Mouse (Mus musculus): Measurements from ENCODE around the gene Hexb. TPM values are rescaled to one million over a fixed set of nuclear protein-coding genes. Genes with fewer than 3 reads are reported as not detected.
"Not testable (repeated sequence)": the region's sequence is repeated elsewhere in the genome, so short reads cannot be mapped to it uniquely, and the experiment has no call there.

Gene Hexb
- total and polyA plus RNA-seq, 3 experiments = 30.6 to 235 (median 38.4) TPM

DNA sequence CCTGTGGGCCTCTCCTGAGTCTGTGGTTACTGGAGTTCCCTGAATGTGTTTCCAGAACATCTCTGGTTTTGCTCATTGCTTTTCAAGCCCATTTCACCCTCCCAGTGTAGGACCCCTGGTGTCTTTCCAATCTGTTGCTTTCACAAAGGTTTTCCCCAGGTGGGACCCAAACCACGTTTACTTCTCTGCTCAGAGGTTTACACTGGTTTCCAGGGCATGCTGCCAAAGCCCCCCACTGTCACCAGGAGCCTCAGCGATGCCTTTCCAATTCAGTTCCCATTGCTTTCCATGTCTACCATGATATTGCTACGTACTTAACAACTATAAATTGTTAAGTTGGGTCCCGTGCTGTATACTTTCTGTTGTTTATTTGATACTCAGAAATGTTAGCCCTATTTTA, 15.3 kb downstream of the Hexb start:
- no peak for DNase-seq

DNA sequence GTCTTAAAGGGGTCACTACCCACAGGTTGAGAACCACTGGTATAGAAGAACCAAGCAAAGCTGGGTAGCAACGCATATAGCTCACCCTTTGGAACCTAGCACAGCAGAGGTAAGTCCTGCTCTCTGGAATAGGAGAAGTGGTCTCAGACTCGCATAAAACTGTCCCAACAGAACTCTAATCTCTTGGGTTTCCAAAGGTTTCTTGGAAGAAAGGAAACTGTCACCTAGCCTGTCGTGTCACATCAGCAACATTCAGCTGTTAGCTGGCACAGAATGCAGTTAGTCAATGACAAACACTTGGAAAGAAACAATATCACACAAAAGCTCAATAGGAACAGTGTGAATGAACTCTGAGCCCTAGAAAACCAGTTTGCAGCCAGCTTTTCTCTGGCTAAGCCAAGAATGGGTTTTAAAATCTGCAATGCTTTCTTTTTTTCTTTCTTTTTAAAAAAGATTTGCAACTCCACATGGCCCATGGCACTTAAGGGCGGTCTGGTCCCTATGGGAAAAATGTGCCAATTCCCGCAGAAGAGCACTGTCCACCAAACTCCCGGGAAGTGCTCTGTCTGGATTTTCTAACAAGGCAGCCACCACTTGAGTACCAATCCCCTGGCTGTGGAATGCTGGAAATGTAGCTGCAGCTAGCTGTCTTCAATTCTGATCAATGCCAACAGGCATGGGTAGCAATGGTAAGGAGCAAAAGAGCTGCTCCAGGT, 17.9 kb downstream of the Hexb start:
- DNase-seq = no peak

DNA sequence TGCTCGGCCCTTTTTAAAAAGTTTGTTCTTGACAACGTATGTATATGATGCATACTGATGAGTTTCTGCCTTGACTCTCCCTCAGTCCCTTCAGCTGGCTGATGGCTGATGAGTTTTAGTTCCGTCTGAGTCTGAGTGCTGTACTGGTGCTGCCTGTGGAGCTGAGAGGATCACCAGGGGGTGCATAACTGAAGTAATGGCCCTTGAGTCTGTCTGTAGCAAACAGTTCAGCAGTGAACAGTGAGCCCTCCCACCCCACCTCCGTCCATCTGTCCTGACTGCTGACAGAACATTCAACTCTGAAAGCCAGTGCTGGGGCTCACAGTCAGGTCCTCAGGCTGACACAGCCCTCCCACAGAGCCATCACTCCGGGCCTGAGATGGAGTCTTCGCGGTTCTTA, 19.2 kb downstream of the Hexb start:
- DNase-seq = no peak

DNA sequence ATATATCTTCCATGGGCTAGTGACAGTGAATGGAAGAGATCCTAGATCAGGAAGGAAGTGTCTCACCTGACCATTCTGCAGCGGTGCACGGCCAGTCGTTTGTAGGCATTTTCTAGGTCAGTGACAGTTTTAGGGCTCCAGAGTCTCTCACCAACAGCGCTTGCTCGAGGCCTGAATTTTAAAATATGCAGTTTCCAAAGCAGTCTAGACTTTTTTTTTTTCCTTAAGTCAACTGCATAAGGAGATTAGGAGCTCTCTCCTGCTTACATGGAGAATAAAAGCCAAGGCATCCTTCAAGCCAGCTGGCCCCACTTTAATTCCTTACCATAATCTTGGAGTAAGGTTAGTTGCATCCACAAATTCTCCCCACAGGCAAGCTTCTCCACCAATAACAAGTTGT, 21.4 kb downstream of the Hexb start:
- DNase-seq = no peak

DNA sequence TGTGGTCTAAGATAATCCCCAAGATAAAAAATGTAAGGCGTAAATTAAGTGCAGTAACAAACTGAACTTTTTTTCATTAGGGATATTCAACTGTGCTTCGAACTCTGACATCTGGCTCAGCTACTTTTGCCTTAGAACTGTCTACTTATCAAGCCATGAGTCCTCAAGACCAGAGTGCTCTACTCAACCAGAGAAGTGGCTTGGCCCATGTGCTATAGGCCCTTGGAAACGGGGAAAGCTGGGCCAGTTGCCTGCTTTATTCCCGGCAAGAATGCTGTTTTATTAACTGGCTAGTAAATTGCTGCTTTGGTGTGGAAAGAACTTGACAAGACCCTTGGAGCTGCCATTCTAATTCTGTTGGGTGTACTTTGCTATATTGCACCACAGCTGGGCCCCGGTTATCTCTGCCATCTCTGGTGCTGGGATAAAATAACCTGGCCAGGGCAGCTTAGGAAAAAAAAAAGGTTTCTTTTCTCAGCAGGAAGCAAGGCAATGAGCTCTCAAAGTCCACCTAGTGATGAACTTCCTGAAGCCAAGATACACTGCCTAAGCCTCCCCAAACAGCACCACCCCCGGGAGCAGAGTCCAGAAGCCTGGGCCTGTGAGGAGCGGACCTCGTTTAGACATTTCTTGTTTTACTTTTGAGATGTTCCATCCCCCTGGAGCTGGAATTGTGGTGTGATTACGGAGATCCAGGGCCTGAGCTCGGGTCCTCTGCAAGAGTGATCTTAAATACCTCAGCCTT, 22.5 kb downstream of the Hexb start:
- DNase-seq = no peak

DNA sequence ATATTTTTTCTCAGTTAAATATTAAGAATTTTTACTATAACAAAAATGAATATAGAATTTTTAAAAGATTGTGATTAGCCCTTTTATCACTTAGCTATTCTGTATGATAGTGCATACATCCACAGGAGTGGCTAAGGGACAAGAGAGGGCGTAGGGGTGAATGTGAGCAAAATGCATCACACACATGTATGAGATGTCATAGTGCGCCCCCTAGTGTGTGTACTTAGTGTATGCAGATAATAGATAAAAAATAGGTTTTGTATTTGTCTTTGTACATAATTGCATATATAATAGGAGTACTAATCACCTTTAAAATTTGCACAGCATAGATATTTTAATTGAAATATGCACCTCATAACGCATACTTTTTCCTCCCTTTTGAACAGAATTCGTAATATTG, 52.3 kb downstream of the Hexb start:
- DNase-seq = peak; percentile 8

DNA sequence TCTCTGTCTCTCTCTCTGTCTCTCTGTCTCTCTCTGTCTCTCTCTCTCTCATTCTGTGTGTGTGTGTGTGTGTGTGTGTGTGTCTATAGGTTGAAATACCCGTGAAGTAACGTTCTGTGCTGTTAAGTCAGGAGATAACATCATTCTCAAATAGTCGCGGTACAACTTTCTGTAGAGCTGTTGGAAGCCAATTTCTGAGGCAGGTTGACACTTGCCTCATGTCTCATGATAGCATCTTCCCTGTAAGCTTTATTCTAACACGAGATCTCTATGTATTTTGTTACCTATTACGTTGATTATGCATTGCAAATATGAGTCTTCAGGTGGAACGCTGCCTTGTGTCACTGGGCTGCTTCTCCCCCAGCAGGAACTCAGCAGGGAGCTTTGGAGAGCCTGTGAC, 55.8 kb downstream of the Hexb start:
- DNase-seq = no peak

DNA sequence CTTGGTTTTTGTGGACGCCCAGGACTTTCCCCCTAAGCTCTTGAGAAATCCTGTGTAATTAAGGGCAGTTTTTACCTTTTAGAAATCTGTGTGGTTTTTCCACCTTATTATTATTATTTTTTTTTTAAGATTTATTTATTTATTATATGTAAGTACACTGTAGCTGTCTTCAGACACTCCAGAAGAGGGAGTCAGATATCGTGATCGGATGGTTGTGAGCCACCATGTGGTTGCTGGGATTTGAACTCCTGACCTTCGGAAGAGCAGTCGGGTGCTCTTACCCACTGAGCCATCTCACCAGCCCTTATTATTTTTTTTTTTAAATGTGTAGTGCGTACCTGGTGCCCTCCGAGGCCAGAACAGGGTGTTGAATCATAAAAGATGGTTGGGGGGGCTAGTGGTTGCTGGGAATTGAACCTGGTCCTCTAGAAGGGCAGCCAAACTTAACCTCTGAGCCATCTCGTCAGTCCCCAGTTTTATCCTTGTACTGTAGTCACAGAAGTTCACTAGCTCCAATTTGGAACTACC, 59.7 kb downstream of the Hexb start:
- DNase-seq = not testable (repeated sequence)

DNA sequence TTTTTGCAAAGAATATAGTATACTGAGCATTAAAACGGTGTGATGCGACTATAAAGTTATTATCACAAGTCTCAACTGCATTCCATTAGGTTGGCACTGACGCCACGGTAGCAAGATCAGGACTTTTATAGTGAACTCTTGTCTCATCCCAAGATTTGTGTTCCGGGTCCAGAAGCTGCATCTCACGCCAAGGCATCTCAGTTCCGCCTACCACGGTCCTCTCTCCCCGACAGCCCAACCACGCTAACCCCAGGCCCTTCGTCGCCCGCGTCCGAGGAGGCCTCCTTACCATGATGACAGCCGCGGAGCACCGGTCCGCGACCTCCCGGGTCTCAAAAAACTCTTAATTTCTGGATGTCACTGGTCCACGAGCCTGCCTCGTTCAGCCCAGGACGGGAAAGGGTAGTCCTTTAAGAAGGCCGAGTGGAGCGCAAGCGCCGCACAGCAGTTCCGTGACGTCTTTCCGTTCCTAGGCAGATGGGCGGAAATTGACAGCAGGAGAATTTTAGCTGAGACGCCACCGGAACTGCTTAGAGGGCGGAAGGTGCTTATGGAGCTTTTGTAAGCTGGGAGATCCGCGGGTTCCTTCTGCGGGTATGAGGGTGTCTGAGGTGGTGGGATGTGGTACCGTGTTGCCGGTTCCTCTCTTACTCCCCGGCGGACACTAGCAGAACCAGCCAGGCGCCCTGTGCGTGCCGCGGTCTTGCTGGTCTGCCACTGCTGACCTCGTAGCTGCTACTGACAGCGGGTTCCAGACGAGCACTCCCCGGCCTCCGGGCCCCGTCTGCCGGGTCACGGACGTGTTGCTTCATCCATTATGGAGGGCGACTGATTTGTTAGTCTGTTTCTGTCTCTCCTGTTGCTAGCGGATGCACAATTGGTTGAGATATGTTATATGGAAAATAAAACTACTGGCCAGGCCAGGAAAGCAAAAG, 60.4 kb downstream of the Hexb start, which contains the start of the genes Gfm2 and Nsa2:
Gene Gfm2, plus strand, starts transcription at position 472 of the 935 bp plus-strand sequence.
Gene Nsa2, minus strand, starts transcription at position 472 of the 935 bp plus-strand sequence.
- peak; percentile 93 for DNase-seq

DNA sequence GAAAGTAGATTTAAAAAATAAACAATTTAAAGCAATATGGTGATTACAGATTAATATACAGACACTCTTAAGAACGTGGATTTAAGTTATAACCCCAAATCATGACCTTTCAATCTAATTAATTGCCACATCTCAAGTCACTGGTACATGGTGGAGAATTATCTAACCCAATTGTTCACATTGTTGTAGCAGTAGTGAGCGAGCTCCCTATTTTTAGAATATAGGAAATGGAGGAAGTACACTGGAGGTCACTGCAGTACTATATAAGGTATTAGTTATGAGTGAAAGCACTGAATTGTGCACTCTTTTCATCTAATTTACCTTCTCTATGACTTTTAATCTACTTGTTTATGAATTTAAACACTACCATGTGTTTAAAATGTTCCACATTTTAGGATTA, 67.7 kb downstream of the Hexb start:
- not testable (repeated sequence) for DNase-seq

DNA sequence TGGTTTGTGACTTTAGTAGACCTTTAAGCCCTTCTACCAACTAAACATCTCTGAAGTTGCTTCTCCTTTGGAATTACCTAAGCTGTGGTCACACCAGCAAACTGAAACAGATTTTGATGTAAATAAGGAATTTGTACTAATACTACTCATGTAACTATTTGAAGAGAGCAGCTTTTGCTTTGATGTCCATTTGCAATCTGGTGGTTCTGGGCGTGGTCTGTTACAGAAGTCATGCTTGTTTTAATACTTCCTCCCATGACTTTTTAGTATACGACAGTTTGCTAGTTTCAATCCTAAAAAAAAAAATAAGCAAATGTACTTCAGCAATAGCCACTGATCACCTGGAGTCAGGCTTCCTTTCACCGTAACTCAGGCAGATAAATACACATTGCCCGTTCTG, 68.5 kb downstream of the Hexb start:
- DNase-seq = not testable (repeated sequence)

Other genes with a start within 250 kb of the Hexb start
- gene 1700029F12Rik, start 164.0 kb downstream of the Hexb start, total RNA-seq (2021) = under 1 TPM in 1 of 2 experiments, not detected in 1; 0.75 TPM
- 0.42 and 0.48 TPM in 2 replicates for gene 1700029F12Rik, start 164.0 kb downstream of the Hexb start, polyA plus RNA-seq (2012; rRNA removed)
- gene Fam169a, start 131.1 kb downstream of the Hexb start, total RNA-seq (2021) = 1 to 10 TPM; 1.8 to 8.5 TPM
- 0.04 and 0.29 TPM in 2 replicates for gene Fam169a, start 131.1 kb downstream of the Hexb start, polyA plus RNA-seq (2012; rRNA removed)
- gene Gm6169, start 99.1 kb downstream of the Hexb start, total RNA-seq (2021) = 10 to 100 TPM in 1 of 2 experiments, under 1 TPM in 1; 0.66 to 15.5 TPM
- 0.96 and 1.0 TPM in 2 replicates for gene Gm6169, start 99.1 kb downstream of the Hexb start, polyA plus RNA-seq (2012; rRNA removed)
- gene Gfm2, start 60.4 kb downstream of the Hexb start, total RNA-seq (2021) = 10 to 100 TPM; 41.3 to 54.0 TPM
- 19.3 and 22.0 TPM in 2 replicates for gene Gfm2, start 60.4 kb downstream of the Hexb start, polyA plus RNA-seq (2012; rRNA removed)
- 10 to 100 TPM; 65.6 to 74.0 TPM for gene Nsa2, start 60.4 kb downstream of the Hexb start, total RNA-seq (2021)
- 4.2 and 4.4 TPM in 2 replicates for gene Nsa2, start 60.4 kb downstream of the Hexb start, polyA plus RNA-seq (2012; rRNA removed)
- gene Enc1, start 42.7 kb upstream of the Hexb start, total RNA-seq (2021) = 10 to 100 TPM in 1 of 2 experiments, 1 to 10 TPM in 1; 6.6 to 13.2 TPM
- 4.6 and 5.8 TPM in 2 replicates for gene Enc1, start 42.7 kb upstream of the Hexb start, polyA plus RNA-seq (2012; rRNA removed)

All from adrenal gland, adult 2 months (tissue).